Mouse (Mus musculus) liver, embryonic 14.5 days (tissue): ENCODE measurements around the gene Rps19.
"Not testable (repeated sequence)": the region's sequence is repeated elsewhere in the genome, so short reads cannot be mapped to it uniquely, and the experiment has no call there.

Source experiments
- CTCF ChIP-seq: IDR thresholded peaks from 2 replicates; pipeline ENCODE4 v1.5.1; 2016; ENCODE audit warnings: antibody characterized with exemption, low read depth, control low read depth
- EP300 ChIP-seq: IDR thresholded peaks from 2 replicates; pipeline ENCODE4 v1.6.1; 2016; ENCODE audit warnings: antibody characterized with exemption, low read depth

DNA sequence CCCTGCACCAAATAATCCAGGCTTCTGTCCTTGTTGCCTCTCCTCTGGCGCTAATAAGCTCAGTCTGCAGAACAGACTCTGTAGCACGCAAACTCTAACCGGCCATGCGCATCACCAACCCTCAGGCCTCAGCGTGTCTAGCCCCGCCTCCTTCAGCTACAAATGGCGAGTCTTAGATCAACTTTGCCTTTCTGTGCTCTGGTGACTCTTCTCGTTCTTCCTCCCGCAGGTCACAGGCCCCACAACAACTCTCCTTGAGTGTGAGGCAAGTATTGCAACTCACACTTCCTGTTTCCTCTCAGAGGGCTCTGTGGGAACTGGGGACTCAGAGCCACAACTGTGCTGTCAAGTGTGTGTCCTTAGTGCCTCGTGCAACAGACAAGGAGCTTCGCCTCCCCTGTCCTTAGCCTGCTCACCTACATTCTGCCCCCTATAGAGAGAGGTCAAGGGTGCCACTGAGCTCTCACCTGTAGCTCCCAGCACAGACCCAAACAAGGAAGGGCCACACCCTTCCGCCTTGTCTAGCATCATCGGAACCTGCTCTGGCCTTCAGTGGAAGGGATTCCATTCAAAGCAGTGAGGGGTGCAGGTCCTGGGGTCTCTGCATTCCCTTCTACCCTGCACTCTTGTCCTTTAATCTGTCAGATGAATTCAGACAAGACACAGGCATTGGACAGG lies 45.3 kb upstream of the Rps19 start:
- not testable (repeated sequence) for TF ChIP-seq CTCF, EP300
